Mouse (Mus musculus): ENCODE results near the gene Nepro.

DNA sequence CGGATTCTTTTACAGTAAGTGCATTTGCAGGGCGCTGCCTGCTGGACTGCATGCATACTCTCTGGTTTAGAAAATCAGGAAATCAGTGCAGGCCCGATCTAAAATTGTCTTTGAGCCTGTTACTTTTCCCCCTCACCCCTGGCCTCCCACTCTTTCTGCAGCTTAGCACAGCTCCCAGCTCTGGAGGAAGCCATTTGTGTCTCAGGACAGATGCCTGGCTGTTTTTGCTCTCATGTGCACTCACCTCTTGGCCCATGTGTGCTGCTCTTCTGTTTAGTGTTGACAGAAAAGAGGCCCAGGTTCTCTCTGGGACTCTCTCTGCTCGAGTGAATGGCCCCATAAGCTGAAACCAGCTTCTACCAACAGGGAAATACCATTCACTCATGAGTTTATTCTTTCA lies 20.6 kb upstream of the Nepro start:
- no peak for TF ChIP-seq CTCF (conservative IDR thresholded peaks at IDR 0.05; ENCODE audit: low read length)
- TF ChIP-seq NANOG (IDR thresholded peaks at IDR 0.05; ENCODE audit: borderline replicate concordance, low read length), result no peak

Data from E14TG2a.4 (cell line).